Mouse (Mus musculus) CH12.LX (cell line): ENCODE results near the gene Myt1l. TPM values are rescaled to one million over a fixed set of nuclear protein-coding genes. Genes with fewer than 3 reads are reported as not detected.

Experiments used
- DNase-seq: peaks from one replicate; pipeline ENCODE4 v3.0.0-alpha.2; 2013; ENCODE audit errors: extremely low read depth
- H3K27ac ChIP-seq: 2 replicates; pipeline ENCODE4 v1.5.1; 2012; ENCODE audit warnings: low read depth, mild to moderate bottlenecking, control low read depth, moderate library complexity; ENCODE audit not compliant: insufficient read depth
- H3K27me3 ChIP-seq: replicated peaks from 2 replicates; pipeline ENCODE3; 2012; ENCODE audit warnings: inconsistent platforms
- H3K36me3 ChIP-seq, 2 experiments: replicated peaks in 1 of 2; 2 replicates each; pipeline versions ENCODE3 to v1.6.1; 2012; ENCODE audit warnings: inconsistent platforms in 1 of 2, low read length in 1 of 2, mild to moderate bottlenecking in 1 of 2, mixed read lengths in 1 of 2, moderate library complexity in 1 of 2; ENCODE audit not compliant: control insufficient read depth in 1 of 2, insufficient read depth in 1 of 2
- H3K4me1 ChIP-seq, 2 experiments: 2 replicates each; pipeline ENCODE4 v1.6.1; 2012; ENCODE audit warnings: inconsistent platforms in 1 of 2, moderate library complexity in 1 of 2; ENCODE audit not compliant: insufficient read depth in 2 of 2, control insufficient read depth in 1 of 2
- H3K4me2 ChIP-seq: 2 replicates; pipeline ENCODE4 v1.6.1; 2012; ENCODE audit warnings: low read depth, mild to moderate bottlenecking, control low read depth; ENCODE audit not compliant: poor library complexity, insufficient read depth, severe bottlenecking
- H3K4me3 ChIP-seq, 3 experiments: fragments of 150-350 bp in 1 of 3; sonication (generic) in 1 of 3; replicated peaks in 1 of 3; 2 replicates each; pipeline versions ENCODE3 to v1.5.1; 2011 to 2012; ENCODE audit warnings: low read depth in 2 of 3, low read length in 2 of 3, mild to moderate bottlenecking in 2 of 3, moderate library complexity in 2 of 3, control low read depth in 1 of 3, improper control_type of control experiment in 1 of 3, inconsistent platforms in 1 of 3, mixed read lengths in 1 of 3; ENCODE audit not compliant: poor library complexity in 1 of 3
- H3K79me2 ChIP-seq: replicated peaks from 2 replicates; pipeline ENCODE4 v1.6.1; 2012; ENCODE audit warnings: mild to moderate bottlenecking, moderate library complexity; ENCODE audit not compliant: control insufficient read depth, poor library complexity, insufficient read depth, severe bottlenecking; ENCODE audit errors: extremely low read depth
- H3K9ac ChIP-seq: 2 replicates; pipeline ENCODE4 v1.6.1; 2012; ENCODE audit warnings: low read depth, mild to moderate bottlenecking, control low read depth, moderate library complexity; ENCODE audit not compliant: insufficient read depth
- H3K9me3 ChIP-seq: replicated peaks from 2 replicates; pipeline ENCODE3; 2012; ENCODE audit warnings: low read length, inconsistent platforms, mixed read lengths
- BHLHE40 ChIP-seq: IDR thresholded peaks from 2 replicates; pipeline ENCODE4 v1.6.1; 2011; ENCODE audit warnings: mild to moderate bottlenecking, low read depth, low read length, improper control_type of control experiment
- CHD2 ChIP-seq: IDR thresholded peaks from 2 replicates; pipeline ENCODE4 v1.6.1; 2011; ENCODE audit warnings: low read length, improper control_type of control experiment
- CTCF ChIP-seq, 2 experiments: IDR thresholded peaks in 1 of 2; conservative IDR thresholded peaks in 1 of 2; 2 replicates each; pipeline ENCODE4 v1.5.1; 2011 to 2012; ENCODE audit warnings: low read depth in 2 of 2, low read length in 2 of 2, improper control_type of control experiment in 1 of 2, inconsistent platforms in 1 of 2, mild to moderate bottlenecking in 1 of 2, moderate library complexity in 1 of 2
- E2F4 ChIP-seq: IDR thresholded peaks from 2 replicates; pipeline ENCODE4 v1.6.1; 2011; ENCODE audit warnings: low read depth, low read length, improper control_type of control experiment; ENCODE audit not compliant: insufficient replicate concordance
- ELF1 ChIP-seq: IDR thresholded peaks from 2 replicates; pipeline ENCODE4 v1.6.1; 2014; ENCODE audit warnings: low read depth, mild to moderate bottlenecking, inconsistent platforms, low read length, improper control_type of control experiment
- GABPA ChIP-seq: IDR thresholded peaks from 2 replicates; pipeline ENCODE4 v1.6.1; 2012; ENCODE audit warnings: low read depth, low read length, improper control_type of control experiment, inconsistent platforms; ENCODE audit not compliant: insufficient replicate concordance
- HCFC1 ChIP-seq: IDR thresholded peaks from 2 replicates; pipeline ENCODE4 v1.6.1; 2012; ENCODE audit warnings: low read depth, mild to moderate bottlenecking, inconsistent platforms, low read length, improper control_type of control experiment
- JUN ChIP-seq: IDR thresholded peaks from 2 replicates; pipeline ENCODE4 v1.6.1; 2011; ENCODE audit warnings: low read depth, mild to moderate bottlenecking, low read length, improper control_type of control experiment, moderate library complexity; ENCODE audit not compliant: insufficient read depth
- JUND ChIP-seq: conservative IDR thresholded peaks from 2 replicates; pipeline ENCODE4 v1.6.1; 2011; ENCODE audit warnings: low read depth, low read length, improper control_type of control experiment
- NRF1 ChIP-seq: IDR thresholded peaks from 2 replicates; pipeline ENCODE4 v1.6.1; 2014; ENCODE audit warnings: low read depth, mild to moderate bottlenecking, inconsistent platforms, low read length, improper control_type of control experiment, moderate library complexity
- POLR2A ChIP-seq: IDR thresholded peaks from 2 replicates; pipeline ENCODE4 v1.6.1; 2011; ENCODE audit warnings: low read depth, mild to moderate bottlenecking, improper control_type of control experiment, low read length
- RCOR1 ChIP-seq: conservative IDR thresholded peaks from 2 replicates; pipeline ENCODE4 v1.6.1; 2012; ENCODE audit warnings: low read depth, mild to moderate bottlenecking, inconsistent platforms, low read length, improper control_type of control experiment
- SMC3 ChIP-seq: IDR thresholded peaks from 2 replicates; pipeline ENCODE4 v1.6.1; 2011; ENCODE audit warnings: low read depth, low read length, improper control_type of control experiment
- ZMIZ1 ChIP-seq: IDR thresholded peaks from 2 replicates; pipeline ENCODE4 v1.6.1; 2012; ENCODE audit warnings: low read depth, mild to moderate bottlenecking, inconsistent platforms, low read length, improper control_type of control experiment
- dilution Hi-C: fragments of 300-500 bp; cut with MboI; formaldehyde crosslinking; loops from 2 replicates; pipeline ENCODE4 v1.14.3; 2020; ENCODE audit warnings: low sequenced_read_pairs; ENCODE audit not compliant: extremely low pct_unique_long_range_greater_than_20kb, extremely low pct_ligation_motif_present
- in situ Hi-C: fragments of 300-500 bp; cut with MboI; formaldehyde crosslinking; loops from 3 replicates; pipeline ENCODE4 v1.14.3; 2019; ENCODE audit warnings: low sequenced_read_pairs, low pct_ligation_motif_present, low pct_unique_long_range_greater_than_20kb, mixed read lengths
- polyA plus RNA-seq: library from polyadenylated mRNA; unstranded; fragments of >175 nt; gene quantifications from 2 replicates; pipeline ENCODE4 v1.2.1, GENCODE M21; 2012; ENCODE audit warnings: low read depth; ENCODE audit not compliant: insufficient read length
- total RNA-seq, 2 experiments: library from RNA; depleted of rRNA; stranded (reverse); fragments of 300-350 nt in 1 of 2; fragments of >200 nt in 1 of 2; gene quantifications; 2 replicates each; pipeline ENCODE4 v1.2.3; 2012 to 2014

Myt1l gene
- total and polyA plus RNA-seq, 3 experiments: 0.31 to 1.1 TPM; not detected in 1

DNA sequence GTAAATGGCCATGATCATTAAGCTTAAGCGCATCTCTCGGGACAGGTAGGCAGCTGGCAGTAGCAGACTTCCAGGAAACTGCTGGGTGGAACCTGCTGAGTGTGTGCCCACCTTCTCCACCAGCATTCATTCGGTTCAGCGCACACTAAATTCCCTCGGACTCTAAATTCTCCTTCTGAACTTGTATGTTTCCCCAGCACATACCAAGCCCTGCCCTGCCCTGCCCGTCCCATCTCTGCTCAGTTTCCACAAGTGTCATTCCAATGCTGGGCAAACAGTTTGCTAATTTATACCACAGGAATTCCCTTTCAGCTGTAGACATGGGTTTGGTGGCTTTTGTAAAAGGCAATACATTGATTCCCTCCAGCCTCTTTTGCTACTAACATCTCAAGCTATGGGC, 436.8 kb downstream of the Myt1l start:
- no peaks in the 10 kb centered on the region for H3K79me2 ChIP-seq
- in situ Hi-C loops (no loop called here), dilution Hi-C loops (no loop called here)
- no peaks in the 10 kb centered on the region for H3K4me1 ChIP-seq
- no peak for DNase-seq
- TF ChIP-seq ZMIZ1 (no peak), JUN (no peak), ELF1 (no peak)
- no peaks in the 10 kb centered on the region for H3K9me3 ChIP-seq
- H3K4me3 ChIP-seq: no peak overlapping the region
- H3K36me3 ChIP-seq: no peaks in the 10 kb centered on the region
- no peak overlapping the region for H3K4me2 ChIP-seq
- no peak overlapping the region for H3K27ac ChIP-seq
- no peaks in the 10 kb centered on the region for H3K27me3 ChIP-seq
- H3K9ac ChIP-seq: no peak overlapping the region

DNA sequence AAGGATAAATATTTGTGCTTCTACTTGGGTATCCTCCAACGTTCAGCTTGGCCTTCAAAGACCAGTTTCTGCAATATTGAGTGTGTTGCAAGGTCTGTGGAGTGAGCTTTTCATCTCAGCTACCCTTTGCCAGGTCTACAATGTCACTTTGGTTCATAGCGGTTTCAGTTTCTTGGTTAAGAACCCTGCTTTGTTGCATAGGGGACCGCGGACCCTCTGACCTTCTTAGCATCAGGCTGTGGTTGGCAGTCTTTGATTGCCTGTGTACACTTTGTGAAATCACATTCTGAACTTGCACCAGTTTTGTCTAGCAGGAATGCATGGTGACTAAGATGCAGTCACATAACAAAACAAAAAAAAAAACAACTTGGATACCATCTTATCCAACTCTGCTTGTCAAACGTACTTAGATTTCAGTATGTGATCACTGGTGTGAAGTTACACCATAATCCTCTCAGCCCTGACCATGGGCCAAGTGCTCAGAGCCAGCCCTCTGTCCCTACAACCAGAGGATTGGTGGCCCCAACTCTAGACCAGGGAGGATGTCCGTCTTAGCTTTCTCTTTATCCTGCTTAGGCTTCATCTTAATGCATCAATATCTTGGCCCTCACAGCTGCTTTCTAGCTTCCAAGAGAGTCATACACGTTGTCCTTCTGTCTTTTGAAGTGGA, 443.7 kb downstream of the Myt1l start:
- Histone ChIP-seq H3K79me2 (no peaks in the 10 kb centered on the region), H3K9me3 (no peaks in the 10 kb centered on the region), H3K4me1 (peaks cover 0 to 12% of the 10 kb centered on the region in 2 experiments; a peak in 2 of 4 replicates), H3K4me3 (no peak overlapping the region), H3K9ac (no peak overlapping the region), H3K27me3 (no peaks in the 10 kb centered on the region), H3K4me2 (no peak overlapping the region), H3K27ac (no peak overlapping the region), H3K36me3 (no peaks in the 10 kb centered on the region)
- TF ChIP-seq ZMIZ1: no peak
- TF ChIP-seq BHLHE40: no peak
- TF ChIP-seq ELF1: no peak
- no peak for TF ChIP-seq RCOR1
- TF ChIP-seq E2F4: no peak
- TF ChIP-seq CHD2: no peak
- TF ChIP-seq POLR2A: no peak
- TF ChIP-seq CTCF (conservative IDR thresholded peaks at IDR 0.05 in 1 of 2, IDR thresholded peaks at IDR 0.05 in 1 of 2; ENCODE audit: low read depth in 2 of 2, low read length in 2 of 2): no peak
- no peak for TF ChIP-seq HCFC1
- no peak for TF ChIP-seq SMC3
- no peak for TF ChIP-seq NRF1
- TF ChIP-seq GABPA: no peak
- TF ChIP-seq JUND: no peak
- in situ Hi-C loops: no loop called here
- no peak for DNase-seq
- dilution Hi-C loops: no loop called here
